Mouse (Mus musculus) ovary, postnatal 14 days (tissue): ENCODE data around the gene Prn.

Source experiments
- DNase-seq: peaks from one replicate; pipeline ENCODE4 v3.0.0; 2022; ENCODE audit warnings: low spot score

The Prn gene

GRCm38 (mm10) chr2:131906846-131907245 lies 2.9 kb upstream of the Prn start:
- no peak for DNase-seq

GRCm38 (mm10) chr2:131907311-131907710 lies 2.4 kb upstream of the Prn start:
- DNase-seq: no peak

GRCm38 (mm10) chr2:131908351-131908861 lies 1.4 kb upstream of the Prn start:
- no peak for DNase-seq

GRCm38 (mm10) chr2:131908906-131909305 lies 851 bp upstream of the Prn start:
- no peak for DNase-seq

- no peak for DNase-seq
Measured at GRCm38 (mm10) chr2:131910847-131911246, 1.1 kb downstream of the Prn start.

- DNase-seq: no peak
Measured at GRCm38 (mm10) chr2:131911341-131911740, 1.6 kb downstream of the Prn start.

- DNase-seq: no peak
Measured at GRCm38 (mm10) chr2:131912526-131913258, 2.9 kb downstream of the Prn start.

- no peak for DNase-seq
Measured at GRCm38 (mm10) chr2:131932275-131932902, 22.6 kb downstream of the Prn start.

GRCm38 (mm10) chr2:131933013-131933412 lies 23.3 kb downstream of the Prn start:
- no peak for DNase-seq

- DNase-seq: no peak
Measured at GRCm38 (mm10) chr2:131933598-131933997, 23.8 kb downstream of the Prn start.

GRCm38 (mm10) chr2:131934243-131934642 lies 24.5 kb downstream of the Prn start:
- no peak for DNase-seq

- no peak for DNase-seq
Measured at GRCm38 (mm10) chr2:131935390-131936105, 25.8 kb downstream of the Prn start.

GRCm38 (mm10) chr2:131936410-131936809 lies 26.7 kb downstream of the Prn start:
- DNase-seq: no peak

GRCm38 (mm10) chr2:131939404-131940111 lies 29.8 kb downstream of the Prn start:
- DNase-seq: no peak

- DNase-seq: no peak
Measured at GRCm38 (mm10) chr2:131940506-131940905, 30.7 kb downstream of the Prn start.

GRCm38 (mm10) chr2:131941501-131941900 lies 31.7 kb downstream of the Prn start:
- no peak for DNase-seq

- no peak for DNase-seq
Measured at GRCm38 (mm10) chr2:131944370-131944769, 34.6 kb downstream of the Prn start.

GRCm38 (mm10) chr2:131945225-131945624 lies 35.5 kb downstream of the Prn start:
- DNase-seq: no peak

GRCm38 (mm10) chr2:131945765-131946164 lies 36.0 kb downstream of the Prn start:
- no peak for DNase-seq

GRCm38 (mm10) chr2:131946351-131946750 lies 36.6 kb downstream of the Prn start:
- DNase-seq: no peak

- DNase-seq: no peak
Measured at GRCm38 (mm10) chr2:131948156-131948555, 38.4 kb downstream of the Prn start.
